Mouse (Mus musculus): ENCODE measurements at regions not wholly inside any gene's neighbourhood (a gene's known extent, or its start where the extent isn't known, plus 50 kb on each side); places are given as distances from the start of the nearest gene placed in this dataset.

- DNase-seq = no peak
Measured at GRCm38 (mm10) chr7:70752802-70753218, 386.3 kb upstream of the Nr2f2 start.

- no peak for DNase-seq
Measured at GRCm38 (mm10) chr7:70748884-70749283, 382.3 kb upstream of the Nr2f2 start.

- DNase-seq = no peak
Measured at GRCm38 (mm10) chr7:70748345-70748744, 381.8 kb upstream of the Nr2f2 start.

- no peak for DNase-seq
Measured at GRCm38 (mm10) chr7:70744296-70744695, 377.8 kb upstream of the Nr2f2 start.

GRCm38 (mm10) chr7:70735591-70735990 is 369.1 kb upstream of the Nr2f2 start:
- no peak for DNase-seq

- no peak for DNase-seq
Measured at GRCm38 (mm10) chr7:70733501-70733900, 367.0 kb upstream of the Nr2f2 start.

GRCm38 (mm10) chr7:70729896-70730295 is 363.4 kb upstream of the Nr2f2 start:
- DNase-seq = no peak

GRCm38 (mm10) chr7:70718149-70718765 is 351.7 kb upstream of the Nr2f2 start:
- no peak for DNase-seq

GRCm38 (mm10) chr7:70717608-70718007 is 351.1 kb upstream of the Nr2f2 start:
- no peak for DNase-seq

GRCm38 (mm10) chr7:70716811-70717458 is 350.4 kb upstream of the Nr2f2 start:
- DNase-seq = no peak

- DNase-seq = no peak
Measured at GRCm38 (mm10) chr7:70712141-70712540, 345.6 kb upstream of the Nr2f2 start.

- DNase-seq = no peak
Measured at GRCm38 (mm10) chr7:70706281-70706680, 339.7 kb upstream of the Nr2f2 start.

- DNase-seq = no peak
Measured at GRCm38 (mm10) chr7:70703784-70704183, 337.2 kb upstream of the Nr2f2 start.

GRCm38 (mm10) chr7:70700461-70700860 is 333.9 kb upstream of the Nr2f2 start:
- no peak for DNase-seq

- no peak for DNase-seq
Measured at GRCm38 (mm10) chr7:70699391-70699790, 332.9 kb upstream of the Nr2f2 start.

GRCm38 (mm10) chr7:70698986-70699385 is 332.5 kb upstream of the Nr2f2 start:
- DNase-seq = no peak

- no peak for DNase-seq
Measured at GRCm38 (mm10) chr7:70692160-70692559, 325.6 kb upstream of the Nr2f2 start.

GRCm38 (mm10) chr7:70690845-70691244 is 324.3 kb upstream of the Nr2f2 start:
- DNase-seq = no peak

GRCm38 (mm10) chr7:70669065-70669464 is 302.5 kb upstream of the Nr2f2 start:
- no peak for DNase-seq

GRCm38 (mm10) chr7:70660162-70660561 is 293.6 kb upstream of the Nr2f2 start:
- no peak for DNase-seq

GRCm38 (mm10) chr7:70649760-70650377 is 283.3 kb upstream of the Nr2f2 start:
- DNase-seq = no peak

GRCm38 (mm10) chr7:70646801-70647200 is 280.3 kb upstream of the Nr2f2 start:
- DNase-seq = no peak

GRCm38 (mm10) chr7:70643694-70644301 is 277.3 kb upstream of the Nr2f2 start:
- DNase-seq = no peak

GRCm38 (mm10) chr7:70643055-70643454 is 276.5 kb upstream of the Nr2f2 start:
- no peak for DNase-seq

Data from cerebellum, adult 9-10 months (tissue).